Mouse (Mus musculus) left cerebral cortex, adult 18-20 months (tissue): ENCODE data around the gene Skap2. TPM values are rescaled to one million over a fixed set of nuclear protein-coding genes. Genes with fewer than 3 reads are reported as not detected.
A peak's percentile ranks its signal among the peaks of the same experiment; 100 is the strongest.

ENCODE experiments used
- DNase-seq, 2 experiments: peaks; one replicate each; pipeline ENCODE4 v3.0.0; 2021 to 2022; ENCODE audit warnings: low spot score in 2 of 2, mixed read lengths in 1 of 2
- total RNA-seq, 2 experiments: library from RNA; stranded (reverse); gene quantifications; 2 replicates each; pipeline ENCODE4 v1.2.3; 2021

Skap2 gene
- total RNA-seq, 2 experiments from 2014 or later: 15.9 to 16.5 TPM

DNA sequence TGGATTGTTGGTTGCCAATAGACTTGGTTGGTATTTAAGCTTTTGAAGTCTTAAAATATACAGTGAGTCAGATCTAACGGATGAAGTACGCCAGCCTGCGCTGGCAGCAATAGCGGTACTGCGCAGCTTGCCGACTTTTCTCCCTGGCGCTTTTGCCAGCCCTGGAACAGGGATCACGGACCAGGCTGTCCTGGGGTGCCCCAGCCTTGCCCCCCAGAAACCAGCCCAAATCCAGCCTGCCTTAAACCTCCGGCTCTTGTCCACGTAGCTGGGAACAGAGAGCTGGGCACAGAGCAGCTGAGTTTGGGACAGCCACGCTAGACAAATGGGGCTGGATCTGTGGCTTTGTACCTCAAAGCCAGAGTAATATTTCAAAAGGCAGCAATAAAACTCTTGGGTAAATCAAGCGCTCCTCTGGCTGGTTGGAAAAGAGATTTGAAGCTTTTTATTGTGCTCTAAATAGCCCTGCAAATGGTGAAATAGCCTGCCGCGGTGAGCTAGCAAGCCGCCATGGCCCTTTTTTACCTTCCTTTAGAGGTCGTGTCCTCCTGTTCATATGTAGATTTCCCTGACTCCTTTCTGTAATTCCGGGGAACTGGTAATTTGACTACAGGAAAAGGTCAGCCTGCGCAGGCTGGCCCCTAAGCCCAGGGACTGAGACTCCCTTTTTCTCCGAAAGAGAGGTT, 6.2 kb downstream of the Skap2 start:
- peak; percentile 12 to 37 for DNase-seq

DNA sequence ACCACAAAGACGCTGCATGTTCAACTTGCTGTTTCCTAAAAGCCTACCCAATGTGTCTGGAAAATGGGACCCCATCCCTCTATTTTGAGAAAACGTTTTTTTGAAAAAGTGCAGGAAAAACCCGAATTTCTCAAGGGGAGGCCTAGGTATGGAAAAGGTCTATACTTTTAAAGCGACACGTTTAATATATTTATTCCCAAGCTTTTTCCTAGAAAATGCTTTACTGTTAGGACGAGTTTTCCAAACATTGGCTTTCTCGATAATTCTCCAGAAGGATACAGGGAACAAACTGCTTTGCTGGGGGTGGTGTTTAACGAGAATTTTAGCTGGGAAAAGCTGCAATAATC, 6.8 kb downstream of the Skap2 start:
- DNase-seq: no peak

DNA sequence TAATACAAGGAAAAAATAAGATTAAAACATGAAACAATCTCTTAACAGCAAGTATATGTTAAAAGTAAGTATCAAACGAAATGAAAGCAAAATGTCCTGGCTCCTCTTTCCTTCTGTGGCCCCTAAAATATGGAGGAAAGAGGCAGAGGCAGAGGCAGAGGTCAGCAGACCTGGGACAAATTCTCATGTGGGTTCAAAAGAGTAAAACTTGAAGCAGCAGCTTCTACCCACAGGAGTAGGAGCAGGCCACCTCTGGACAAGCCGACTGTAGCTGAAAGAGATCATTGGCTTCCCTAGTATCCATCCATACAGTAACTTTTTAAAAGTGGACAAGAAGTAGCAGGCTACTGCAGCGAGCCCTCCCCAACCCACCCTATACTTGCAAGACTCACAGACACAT, 7.4 kb downstream of the Skap2 start:
- no peak for DNase-seq

DNA sequence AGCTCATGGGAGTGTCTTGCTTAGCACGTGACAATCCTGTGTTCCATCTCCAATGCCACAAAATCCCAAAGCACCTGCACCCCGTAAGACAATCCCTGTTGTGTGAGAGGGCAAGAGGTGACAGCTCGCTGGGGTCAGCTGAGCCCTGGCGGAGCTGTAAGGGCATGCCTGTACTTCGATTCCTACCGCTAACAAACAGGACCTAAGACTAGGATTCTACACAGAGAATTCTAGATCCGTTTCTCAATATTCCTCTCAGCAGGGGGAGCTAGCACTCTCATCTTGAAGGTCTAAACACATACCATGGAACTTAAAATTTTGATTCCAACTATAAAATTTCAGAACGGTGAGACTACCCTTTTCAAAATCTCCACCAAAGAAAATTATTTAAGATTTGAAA, 9.7 kb downstream of the Skap2 start:
- no peak for DNase-seq

DNA sequence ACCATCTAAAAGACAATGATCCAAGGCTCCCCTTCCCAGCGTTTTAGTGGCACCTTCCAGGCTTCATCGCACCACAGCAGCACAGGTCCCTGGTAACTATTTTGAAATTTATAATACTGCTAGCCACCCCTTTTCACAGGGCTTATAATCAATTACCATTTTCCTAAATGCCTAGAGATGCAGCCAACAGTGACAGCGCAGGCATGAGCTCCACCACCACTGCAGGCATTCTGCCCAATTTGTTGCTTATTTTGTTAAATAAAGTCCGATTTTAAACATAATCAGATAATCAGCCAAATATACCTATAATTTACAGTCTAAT, 13.2 kb downstream of the Skap2 start:
- no peak for DNase-seq

DNA sequence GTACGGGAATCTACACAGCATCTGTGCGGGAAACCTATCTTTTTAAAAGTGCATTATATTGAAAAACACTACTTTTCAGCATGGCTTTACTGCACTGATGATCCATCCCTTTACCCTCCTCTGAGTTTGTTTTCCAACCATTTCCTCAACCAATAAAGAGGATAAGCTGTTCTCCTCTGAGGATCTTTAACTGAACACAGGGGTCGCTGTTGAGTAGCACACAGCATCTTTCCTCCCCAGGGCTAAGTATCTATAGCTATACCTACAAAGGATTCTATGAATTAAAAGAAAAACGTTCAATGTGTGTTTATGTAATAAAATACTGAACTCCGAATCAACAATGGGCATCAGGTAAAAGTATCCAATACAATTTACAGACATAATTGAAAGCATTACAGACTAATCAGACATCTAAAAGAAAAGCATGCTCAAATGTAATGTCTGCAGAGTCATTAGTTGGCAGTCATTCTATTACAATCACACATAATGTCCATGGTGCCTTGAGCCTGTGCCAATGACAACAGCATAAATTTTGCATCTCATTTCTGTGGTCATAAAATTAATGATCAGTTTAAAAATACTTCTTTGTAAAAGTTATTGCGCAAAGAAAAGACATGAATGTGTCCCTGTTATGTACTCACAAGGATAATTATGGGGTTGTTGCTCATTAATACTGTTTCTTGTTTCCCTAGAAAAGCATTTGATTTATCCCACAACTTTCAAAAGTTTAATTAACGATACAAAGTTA, 13.8 kb downstream of the Skap2 start:
- DNase-seq: no peak

DNA sequence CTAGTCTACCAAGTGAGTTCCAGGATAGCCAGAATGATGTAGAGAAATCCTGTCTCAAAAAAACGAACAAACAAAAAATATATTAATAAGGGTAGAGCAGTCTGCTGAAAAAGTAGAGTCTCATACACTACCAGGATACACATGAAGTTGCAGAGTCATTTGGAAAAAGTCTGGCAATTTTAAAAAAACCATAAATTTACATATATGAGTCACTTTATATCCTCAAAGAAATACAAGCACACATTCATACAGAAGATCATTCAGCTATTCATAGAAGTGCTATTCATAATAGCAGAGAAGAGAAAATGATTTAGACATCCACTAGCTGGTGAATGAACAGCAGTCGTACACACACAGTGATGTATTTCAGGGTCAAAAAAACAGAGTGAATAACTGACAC, 24.4 kb downstream of the Skap2 start:
- DNase-seq: no peak

DNA sequence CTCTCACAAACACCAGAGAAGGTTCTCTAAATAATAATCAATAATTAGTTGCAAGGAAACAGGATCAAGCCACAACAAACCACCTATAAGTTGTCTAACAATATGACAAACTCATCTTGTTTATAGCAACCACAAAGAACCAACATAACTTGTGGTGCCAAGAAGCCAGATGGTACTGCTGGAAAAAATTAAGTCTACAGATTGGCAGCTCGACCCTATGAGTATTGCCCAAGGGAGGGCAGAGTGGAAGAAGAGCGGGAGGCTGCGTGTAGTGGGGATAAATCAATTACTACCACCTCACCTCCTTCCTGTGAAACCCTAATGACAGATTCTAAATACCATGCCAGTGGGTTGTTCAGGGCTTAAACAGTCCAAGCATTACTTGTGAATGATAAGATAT, 34.7 kb downstream of the Skap2 start:
- no peak for DNase-seq

DNA sequence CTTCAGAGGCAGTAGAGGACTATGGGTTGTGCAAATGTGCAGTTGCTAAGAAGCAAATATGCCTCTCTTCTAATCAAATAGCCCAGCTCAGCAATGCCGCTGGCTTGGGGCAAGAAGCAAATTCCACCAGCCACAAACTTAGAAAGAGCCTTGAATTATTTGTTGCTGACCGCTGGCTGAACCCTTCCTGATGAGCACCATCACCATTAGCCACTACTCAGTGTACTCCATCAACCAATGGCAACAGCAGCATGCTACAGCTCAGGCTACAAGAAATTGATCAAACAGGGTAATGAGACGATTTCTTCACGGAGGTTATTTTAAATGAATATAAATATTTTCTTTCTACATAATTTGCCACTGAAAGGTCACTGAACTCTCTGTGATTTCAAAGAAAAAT, 36.6 kb downstream of the Skap2 start:
- no peak for DNase-seq

DNA sequence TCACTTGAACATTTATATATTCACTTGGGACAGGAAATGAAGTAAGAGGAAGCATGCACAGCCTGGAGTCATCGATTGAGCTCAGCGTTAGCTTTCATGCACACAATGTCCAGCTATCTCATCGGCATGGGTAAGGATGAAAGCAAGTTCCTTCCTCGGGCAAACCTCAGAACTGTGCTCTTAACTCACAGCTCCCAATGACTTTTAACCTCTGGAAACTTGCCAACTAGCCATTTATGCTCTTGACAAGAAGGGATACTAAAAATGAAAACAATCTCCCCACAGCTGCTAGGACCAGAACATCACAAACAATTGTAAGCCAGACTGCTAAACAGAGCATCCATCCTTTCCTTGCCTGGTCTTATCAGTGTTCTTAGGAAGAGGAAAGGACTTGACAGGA, 53.4 kb downstream of the Skap2 start:
- no peak for DNase-seq

DNA sequence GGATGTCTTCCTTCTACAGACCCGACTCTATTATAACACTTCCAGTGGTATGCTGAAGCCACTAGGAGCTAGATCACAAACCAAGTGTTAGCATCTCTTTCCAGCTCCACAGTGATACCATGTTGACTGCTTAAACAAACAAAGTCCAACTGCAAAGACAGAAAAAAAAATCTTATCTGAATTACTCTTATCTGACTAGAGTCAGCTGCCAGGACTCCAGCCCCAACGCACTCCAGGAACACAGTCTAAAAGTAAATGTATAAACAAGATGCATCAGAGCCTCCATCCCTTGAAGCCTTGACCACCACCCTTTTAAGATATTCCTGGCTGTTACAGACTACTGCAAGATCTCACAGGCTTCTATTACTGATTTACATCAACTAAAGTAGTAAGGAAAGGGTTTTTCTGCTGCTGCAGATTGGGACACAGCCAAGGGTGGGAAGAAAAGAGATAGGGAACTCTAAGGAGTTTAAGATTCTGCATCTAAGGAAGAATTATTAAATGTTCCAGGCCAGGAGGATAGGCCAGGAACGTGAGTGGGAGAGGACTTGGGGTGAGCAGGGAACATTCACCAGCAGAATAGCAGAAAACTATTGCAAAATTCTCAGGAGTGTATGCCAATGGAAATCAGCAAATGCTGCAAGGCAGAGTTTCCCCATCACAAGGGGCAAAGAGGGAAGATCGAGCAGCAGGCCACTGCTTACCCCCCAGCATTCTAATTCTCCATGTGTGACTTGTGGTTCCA, 56.1 kb downstream of the Skap2 start:
- no peak for DNase-seq

DNA sequence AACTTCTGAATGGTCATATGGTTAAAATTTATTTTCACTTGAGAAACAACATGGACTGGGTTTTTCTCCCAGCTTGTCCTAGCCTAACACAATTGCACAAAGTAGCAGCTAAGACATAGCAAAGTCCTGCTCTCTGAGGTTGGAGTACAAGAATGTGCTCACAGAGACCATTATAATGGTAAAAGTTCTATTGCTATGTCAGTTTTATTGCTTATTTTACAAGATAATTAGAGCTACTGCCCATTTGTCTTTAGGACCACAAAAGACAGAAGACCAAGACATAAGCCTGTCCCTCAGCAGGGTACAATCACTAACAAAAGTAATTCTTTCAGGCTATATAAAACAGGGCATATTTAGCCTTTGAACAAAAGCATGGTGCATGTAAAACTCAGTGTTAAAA, 64.7 kb downstream of the Skap2 start:
- DNase-seq: no peak

DNA sequence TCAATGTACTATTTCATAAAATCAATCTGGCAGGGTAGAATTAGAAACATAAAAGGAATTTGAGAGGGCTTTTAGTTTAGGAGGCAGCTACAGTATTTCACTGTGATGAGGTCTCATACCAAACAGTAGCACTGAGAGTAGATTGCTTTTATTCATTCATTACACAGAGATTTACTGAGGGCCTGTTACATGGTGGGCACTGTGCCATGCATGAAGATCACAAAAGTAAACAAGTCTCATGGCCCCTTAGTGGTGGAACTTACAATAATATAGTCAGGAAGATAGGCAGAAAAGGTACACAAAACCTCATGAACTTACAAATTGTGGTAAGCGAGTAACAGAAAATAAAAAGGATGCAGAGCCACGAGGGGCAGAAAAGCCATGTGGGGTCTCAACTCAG, 67.4 kb downstream of the Skap2 start:
- no peak for DNase-seq

DNA sequence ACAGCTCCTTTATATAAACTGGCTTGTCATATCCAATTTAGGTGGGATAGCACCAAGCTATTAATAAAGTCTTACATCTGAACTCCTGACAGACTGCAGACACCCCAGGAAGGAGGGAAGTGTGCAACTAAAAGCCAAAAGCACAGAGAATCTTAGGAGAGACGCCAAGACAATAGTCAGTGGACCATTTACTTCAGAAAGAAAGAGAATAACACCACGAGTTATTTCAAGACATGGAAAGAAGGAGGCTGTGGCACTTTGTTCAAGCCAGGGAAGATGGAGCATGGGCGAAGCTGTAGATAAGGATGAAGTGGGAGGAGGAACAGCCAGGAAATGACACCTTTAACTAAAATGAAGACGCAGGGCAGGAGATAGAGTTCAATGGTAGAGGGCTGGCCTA, 78.4 kb downstream of the Skap2 start:
- DNase-seq: no peak

DNA sequence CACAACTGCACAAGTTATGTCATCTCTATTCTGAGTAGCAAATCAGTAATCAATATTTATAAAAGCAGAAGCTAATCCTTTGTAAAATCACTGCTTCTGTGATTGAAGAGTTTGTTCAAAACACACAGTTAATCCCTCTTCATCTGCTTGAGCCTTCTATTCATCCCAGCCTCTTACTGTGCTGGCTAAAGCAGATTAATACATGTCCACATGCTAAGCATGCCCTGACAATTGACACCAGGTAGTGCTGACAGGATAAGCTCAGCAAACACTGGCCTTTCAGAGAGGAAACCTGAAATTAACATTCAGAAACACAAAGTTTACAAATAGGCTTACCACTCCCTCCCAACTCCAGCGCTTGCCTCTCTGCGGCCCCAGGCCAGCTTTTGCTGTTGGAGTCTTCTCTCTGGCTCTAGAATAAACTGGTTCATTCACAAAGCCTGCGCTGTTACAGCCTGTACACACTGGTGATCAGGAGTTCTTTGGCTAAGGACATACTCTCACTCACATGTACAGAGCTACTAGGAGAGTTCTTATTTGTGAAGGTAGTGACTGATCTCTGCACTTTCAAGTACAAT, 79.2 kb downstream of the Skap2 start:
- no peak for DNase-seq

DNA sequence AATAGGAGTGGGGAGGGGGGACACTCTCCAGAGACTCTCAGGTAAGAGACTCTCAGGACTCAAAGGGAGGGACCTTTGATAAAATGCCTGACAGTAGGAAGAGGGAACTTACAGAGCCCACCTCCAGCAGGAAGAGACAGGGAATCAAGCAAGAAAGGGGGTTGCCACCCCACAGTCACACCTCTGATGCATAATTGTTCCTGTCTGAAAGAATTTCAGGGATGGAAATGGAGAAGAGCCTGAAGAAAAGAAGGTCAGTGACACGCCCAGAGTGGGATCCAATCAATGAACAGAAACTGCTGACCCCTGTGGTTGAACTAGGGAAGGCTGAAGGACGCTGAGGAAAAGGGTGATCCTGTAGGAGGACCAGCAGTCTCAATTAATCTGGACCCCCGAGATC, 85.2 kb downstream of the Skap2 start:
- no peak for DNase-seq

DNA sequence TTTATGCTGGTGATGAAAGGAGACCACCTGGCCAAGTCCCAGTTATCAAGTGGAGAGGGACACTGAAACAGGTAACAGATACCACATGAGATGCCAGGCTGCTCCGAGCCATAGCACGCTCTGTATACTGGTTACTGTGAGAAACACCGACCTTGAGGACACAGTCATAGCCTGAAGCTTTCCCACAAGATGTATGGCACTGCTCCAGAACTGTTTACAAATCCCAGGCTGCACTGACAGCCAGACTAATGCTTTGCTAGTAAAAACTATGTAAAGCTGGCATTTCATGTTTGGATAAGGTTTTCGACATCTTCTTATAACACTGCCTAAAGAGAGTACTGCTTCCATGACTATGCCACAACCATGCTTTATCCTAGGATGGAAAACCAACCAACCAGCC, 90.5 kb downstream of the Skap2 start:
- DNase-seq: no peak

DNA sequence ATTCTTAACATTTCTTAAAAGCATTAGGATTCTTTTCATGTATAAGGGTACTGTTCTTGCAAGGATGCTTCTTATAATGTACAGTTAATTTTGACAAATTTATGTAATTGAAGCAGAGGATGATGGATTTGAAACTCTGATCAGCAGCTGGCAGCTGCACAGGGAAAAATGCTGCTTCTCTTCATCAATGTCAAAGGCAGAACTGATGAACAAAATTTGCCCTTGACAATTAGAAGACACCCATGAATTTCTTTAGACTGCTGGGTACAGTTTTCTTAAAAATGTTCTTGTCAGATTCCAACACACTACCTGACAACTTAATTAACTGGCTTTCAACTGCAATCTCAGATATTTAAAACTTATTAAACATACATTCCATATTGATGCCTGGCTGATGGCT, 103.9 kb downstream of the Skap2 start:
- DNase-seq: no peak

DNA sequence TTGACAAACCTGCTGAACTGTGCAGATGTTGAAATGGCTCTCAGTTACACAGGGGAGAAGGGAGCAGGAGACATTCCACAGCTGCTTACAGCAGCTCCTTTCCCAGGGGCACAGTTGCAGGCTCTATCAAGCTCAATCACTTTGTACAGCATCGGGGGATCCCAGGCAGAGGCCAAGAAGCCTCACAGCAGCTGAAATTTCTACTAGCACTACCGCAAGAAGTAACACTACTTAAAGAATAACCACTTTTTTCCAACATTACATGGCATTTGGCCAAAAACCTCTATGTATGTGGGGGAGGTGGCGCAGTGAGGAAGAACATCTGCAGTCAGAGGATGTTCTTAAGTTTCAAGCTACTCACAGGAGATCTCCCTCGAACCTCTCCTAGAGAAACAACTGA, 106.7 kb downstream of the Skap2 start:
- DNase-seq: no peak

DNA sequence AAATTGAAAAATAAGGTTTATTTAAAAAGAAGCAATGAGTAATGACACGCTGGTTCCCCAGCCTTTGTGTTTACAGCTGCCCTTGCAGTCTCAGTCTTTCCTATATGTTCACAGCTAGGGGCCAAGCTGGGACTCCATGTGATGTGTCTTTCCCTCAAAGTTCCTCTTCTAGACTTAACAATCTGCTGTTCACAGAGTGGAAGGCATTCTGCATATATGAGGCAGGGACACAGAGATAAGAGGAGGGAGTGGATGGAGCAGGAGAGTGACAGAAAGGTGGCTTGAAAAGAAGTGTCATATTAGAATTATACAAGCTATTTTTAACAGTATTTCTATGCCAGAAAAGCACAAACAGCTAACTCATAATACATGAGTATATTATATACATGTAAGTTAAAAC, 110.8 kb downstream of the Skap2 start:
- no peak for DNase-seq

DNA sequence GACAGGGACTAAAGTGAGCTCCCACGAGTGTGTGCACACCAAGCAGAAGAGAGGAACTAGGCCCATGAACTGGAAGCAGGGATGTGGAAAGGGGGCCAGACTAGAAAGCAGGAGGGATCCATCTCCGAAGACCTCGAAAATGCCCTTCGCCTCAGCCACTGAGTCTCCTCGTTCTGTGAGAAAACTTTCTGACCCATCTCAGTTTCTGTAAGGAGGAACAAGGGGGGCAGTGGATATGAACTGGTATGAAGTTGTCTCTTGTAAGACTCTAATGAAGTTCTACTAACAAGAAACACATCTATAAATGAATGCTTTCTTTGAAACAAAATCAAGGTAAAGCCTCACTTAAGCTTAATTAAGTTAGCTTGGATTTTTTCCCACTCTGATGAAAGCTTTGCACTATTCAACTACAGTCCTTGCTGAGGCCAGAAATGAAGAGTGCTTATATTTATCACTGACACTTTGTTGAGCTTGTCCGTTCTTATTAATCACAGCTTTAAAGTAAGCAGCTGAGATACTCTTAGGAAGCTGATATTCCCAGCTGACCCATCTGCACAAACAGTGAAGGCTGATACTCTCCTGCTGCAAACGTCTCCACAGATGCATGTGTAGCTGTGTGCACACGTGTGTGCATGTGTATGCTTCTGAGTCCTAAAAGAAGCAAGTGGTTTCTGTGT, 113.9 kb downstream of the Skap2 start:
- no peak for DNase-seq

DNA sequence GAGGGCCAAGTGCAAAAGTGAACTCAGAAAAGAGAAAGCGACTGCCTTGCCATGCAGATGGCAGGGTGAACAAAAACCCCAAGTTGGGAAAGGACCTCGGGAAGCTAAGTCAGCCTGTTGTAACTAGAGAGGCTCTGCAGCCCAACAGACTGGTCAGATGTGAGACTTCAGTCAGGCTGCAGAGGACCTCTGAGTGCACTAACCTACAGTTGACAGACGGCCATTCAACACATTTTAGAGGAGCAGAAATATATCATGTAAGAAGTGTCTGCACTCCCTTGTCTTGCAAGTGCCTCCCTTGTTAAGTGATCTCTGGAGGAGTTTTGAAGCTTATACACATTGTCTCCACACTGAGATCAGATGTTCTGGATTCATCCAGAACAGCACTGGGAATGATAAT, 116.6 kb downstream of the Skap2 start:
- DNase-seq: no peak
